Mouse (Mus musculus) monocyte, adult 59 days (primary cell): ENCODE measurements around the gene Hcst. TPM values are rescaled to one million over a fixed set of nuclear protein-coding genes. Genes with fewer than 3 reads are reported as not detected.

Source experiments
- total RNA-seq, 2 experiments: library from RNA; stranded (reverse); gene quantifications; one replicate each; pipeline ENCODE4 v1.2.4; 2023

The Hcst gene
- total RNA-seq: 10 to 100 TPM; 45.6 to 46.9 TPM

DNA sequence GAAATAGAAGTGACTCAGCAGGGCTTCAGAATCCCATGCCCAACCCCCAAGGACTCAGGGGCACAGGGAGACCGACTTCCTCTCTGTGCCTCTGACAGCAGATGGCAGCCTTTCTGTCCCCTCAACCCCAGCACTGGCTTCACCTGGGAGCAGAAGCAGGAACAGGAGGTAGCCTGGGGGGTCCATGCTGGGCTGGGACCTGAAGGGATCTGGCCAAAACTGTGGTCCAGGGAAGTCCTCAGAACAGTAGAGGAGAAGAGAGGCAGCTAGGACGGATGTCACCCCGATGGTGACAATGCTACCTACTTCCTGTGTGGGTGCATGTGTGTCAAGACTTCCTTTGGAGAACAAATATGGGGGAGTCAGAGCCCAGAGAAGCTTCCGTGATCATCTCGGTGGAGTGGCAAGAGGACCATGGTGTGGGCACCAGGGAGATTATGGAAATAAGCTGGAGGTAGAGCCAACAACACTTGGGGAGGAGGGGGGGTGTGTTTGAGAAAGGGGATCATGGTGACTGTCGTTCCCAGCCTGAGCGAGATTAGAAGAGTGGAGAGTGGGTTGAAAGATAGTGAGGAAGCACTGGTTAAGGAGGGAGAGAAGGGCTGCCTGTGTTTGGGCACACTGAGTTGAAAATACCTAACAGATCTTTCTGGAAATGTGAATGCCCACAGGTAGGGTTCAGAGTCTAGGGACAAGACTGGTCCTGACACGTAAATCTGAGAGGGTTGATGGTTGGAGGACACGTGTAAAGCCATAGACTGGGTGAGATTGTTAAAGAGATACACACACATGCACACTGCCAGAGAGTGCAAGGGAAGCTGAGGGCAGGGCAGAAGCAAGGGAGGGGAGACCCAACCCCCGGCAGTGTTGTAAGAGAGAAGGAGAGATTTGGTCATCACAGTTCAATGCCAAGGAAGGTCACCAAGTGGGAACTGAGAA lies at the start of gene Hcst:
Gene Hcst, minus strand, starts transcription at position 294 of the 939 bp plus-strand sequence.

GRCm38 (mm10) chr7:30457629-30458330 lies 38.1 kb upstream of the Hcst start, which contains the start of the genes Kirrel2 and Nphs1:
Gene Kirrel2 (minus strand): TSS chr7:30457690.
Gene Nphs1 (plus strand): TSS chr7:30458315.

GRCm38 (mm10) chr7:30444971-30445751 lies 25.5 kb upstream of the Hcst start, which contains the start of gene Aplp1:
Gene Aplp1 (minus strand): TSS chr7:30445535.

DNA sequence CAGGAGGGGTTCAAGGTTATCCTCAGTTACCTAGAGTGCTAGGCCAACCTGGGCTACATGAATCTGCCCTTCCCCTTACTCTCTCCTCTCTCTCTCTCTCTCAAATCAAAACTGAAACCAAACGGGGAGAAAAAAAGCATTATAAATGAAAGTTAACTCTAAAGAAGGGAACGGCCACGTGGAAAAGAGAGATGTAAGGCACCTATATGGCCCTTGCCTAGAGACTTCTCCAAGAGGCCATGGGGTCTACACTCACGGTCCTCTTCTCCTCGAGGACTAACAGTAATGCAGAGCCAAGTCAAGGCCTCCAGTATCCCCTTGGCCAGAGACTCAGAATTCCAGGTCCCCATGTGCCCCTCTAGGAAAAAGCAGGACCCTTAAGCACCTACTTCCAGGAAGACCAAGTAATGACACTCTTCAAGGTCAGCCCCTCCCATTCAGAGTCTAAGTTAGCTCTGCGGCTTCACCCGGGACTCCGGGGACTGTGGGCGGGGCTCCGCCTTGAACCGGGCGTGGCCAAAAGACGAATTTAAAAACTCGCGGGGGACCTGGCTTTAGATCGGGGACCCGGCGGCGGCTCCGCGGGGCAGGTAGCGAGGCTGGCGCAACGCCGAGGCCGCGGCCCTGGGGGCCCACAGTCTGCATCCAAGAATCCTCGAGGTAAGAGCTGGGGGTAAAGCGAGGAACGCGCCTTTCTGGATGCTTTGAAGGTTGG lies 1.7 kb upstream of the Hcst start, which contains the start of gene Nfkbid:
Gene Nfkbid, plus strand, starts transcription at position 558 of the 715 bp plus-strand sequence.

GRCm38 (mm10) chr7:30413596-30413995 lies 6.1 kb downstream of the Hcst start, which contains the start of gene Tyrobp:
Gene Tyrobp (plus strand): TSS chr7:30413760.

Other genes starting within 250 kb of the Hcst start
- 1 to 10 TPM in 1 of 2 experiments, not detected in 1; 1.5 TPM for gene Cox7a1, start 235.7 kb downstream of the Hcst start, total RNA-seq
- gene Capns1, start 221.0 kb downstream of the Hcst start, total RNA-seq: 100 to 1,000 TPM; 298 to 315 TPM
- gene Polr2i, start 187.9 kb downstream of the Hcst start, total RNA-seq: 10 to 100 TPM; 47.9 to 57.5 TPM
- 10 to 100 TPM; 39.7 to 59.4 TPM for gene Tbcb, start 187.6 kb downstream of the Hcst start, total RNA-seq
- gene Ovol3, start 184.1 kb downstream of the Hcst start, total RNA-seq: not detected
- gene Thap8, start 139.8 kb downstream of the Hcst start, total RNA-seq: 1 to 10 TPM in 1 of 2 experiments, under 1 TPM in 1; 0.73 to 2.0 TPM
- 10 to 100 TPM; 16.7 to 20.0 TPM for gene Wdr62, start 139.4 kb downstream of the Hcst start, total RNA-seq
- gene Clip3, start 128.1 kb downstream of the Hcst start, total RNA-seq: under 1 TPM in 1 of 2 experiments, not detected in 1; 0.21 TPM
- gene Alkbh6, start 111.1 kb downstream of the Hcst start, total RNA-seq: 10 to 100 TPM; 30.8 to 31.4 TPM
- 1 to 10 TPM; 1.9 to 3.4 TPM for gene Syne4, start 105.0 kb downstream of the Hcst start, total RNA-seq
- gene E130208F15Rik, start 98.1 kb downstream of the Hcst start, total RNA-seq: 1 to 10 TPM; 3.8 to 4.6 TPM
- gene Sdhaf1, start 96.0 kb downstream of the Hcst start, total RNA-seq: 10 to 100 TPM; 15.3 to 15.4 TPM
- under 1 TPM in 1 of 2 experiments, not detected in 1; 0.21 TPM for gene Lrfn3, start 57.1 kb downstream of the Hcst start, total RNA-seq
- gene Tyrobp, start 6.1 kb downstream of the Hcst start, total RNA-seq: 1,000 to 10,000 TPM; 2,439 to 2,603 TPM
- 100 to 1,000 TPM; 116 to 140 TPM for gene Nfkbid, start 1.9 kb upstream of the Hcst start, total RNA-seq
- gene Aplp1, start 25.7 kb upstream of the Hcst start, total RNA-seq: 1 to 10 TPM in 1 of 2 experiments, under 1 TPM in 1; 0.81 to 1.6 TPM
- not detected for gene Kirrel2, start 37.8 kb upstream of the Hcst start, total RNA-seq
- gene Nphs1, start 38.5 kb upstream of the Hcst start, total RNA-seq: not detected
- gene Prodh2, start 73.8 kb upstream of the Hcst start, total RNA-seq: not detected
- gene Arhgap33, start 115.2 kb upstream of the Hcst start, total RNA-seq: 1 to 10 TPM; 1.3 to 2.7 TPM
- 1 to 10 TPM; 2.1 to 3.2 TPM for gene Hspb6, start 132.3 kb upstream of the Hcst start, total RNA-seq
- gene Proser3, start 132.4 kb upstream of the Hcst start, total RNA-seq: 10 to 100 TPM in 1 of 2 experiments, 1 to 10 TPM in 1; 5.3 to 10.2 TPM
- 10 to 100 TPM; 31.9 to 38.0 TPM for gene Lin37, start 140.0 kb upstream of the Hcst start, total RNA-seq
- gene U2af1l4, start 143.4 kb upstream of the Hcst start, total RNA-seq: 10 to 100 TPM; 66.5 to 69.1 TPM
- 1 to 10 TPM; 7.5 to 7.7 TPM for gene Gm49396, start 143.5 kb upstream of the Hcst start, total RNA-seq
- 100 to 1,000 TPM; 138 to 143 TPM for gene Psenen, start 143.8 kb upstream of the Hcst start, total RNA-seq
- gene Igflr1, start 145.6 kb upstream of the Hcst start, total RNA-seq: 1 to 10 TPM; 2.0 to 5.9 TPM
- gene Kmt2b, start 168.9 kb upstream of the Hcst start, total RNA-seq: 10 to 100 TPM; 68.9 to 78.9 TPM
- gene Zbtb32, start 179.1 kb upstream of the Hcst start, total RNA-seq: 1 to 10 TPM in 1 of 2 experiments, under 1 TPM in 1; 0.66 to 3.2 TPM
- not detected for gene Upk1a, start 193.0 kb upstream of the Hcst start, total RNA-seq
- gene Cox6b1, start 206.3 kb upstream of the Hcst start, total RNA-seq: 100 to 1,000 TPM; 279 to 306 TPM
- gene Etv2, start 216.0 kb upstream of the Hcst start, total RNA-seq: not detected
- 100 to 1,000 TPM in 1 of 2 experiments, 10 to 100 TPM in 1; 92.9 to 103 TPM for gene Rbm42, start 230.5 kb upstream of the Hcst start, total RNA-seq
- gene Haus5, start 245.1 kb upstream of the Hcst start, total RNA-seq: 10 to 100 TPM in 1 of 2 experiments, 1 to 10 TPM in 1; 9.9 to 12.1 TPM